Mouse (Mus musculus) neural tube, embryonic 11.5 days (tissue): ENCODE results near the gene Nfe2l1. TPM values are rescaled to one million over a fixed set of nuclear protein-coding genes. Genes with fewer than 3 reads are reported as not detected.
"Not testable (repeated sequence)": the region's sequence is repeated elsewhere in the genome, so short reads cannot be mapped to it uniquely, and the experiment has no call there.

Experiments used
- ATAC-seq: fragments of 200-750 bp; cut with Nextera tagmentation; 2 replicates; pipeline ENCODE4 v1.8.0; 2017; ENCODE audit warnings: moderate number of reproducible peaks, mild to moderate bottlenecking, moderate TSS enrichment, moderate library complexity; ENCODE audit not compliant: insufficient read depth, low FRiP score, low TSS enrichment
- DNase-seq: peaks from one replicate; pipeline ENCODE4 v3.0.0-alpha.2; 2015; ENCODE audit warnings: low spot score
- H3K27ac ChIP-seq: fragments of 300-500 bp; sonication (generic); 2 replicates; pipeline ENCODE4 v1.5.1; 2014; ENCODE audit warnings: low read depth, mild to moderate bottlenecking, low read length
- H3K27me3 ChIP-seq: fragments of 300-500 bp; sonication (generic); 2 replicates; pipeline ENCODE4 v1.6.1; 2014; ENCODE audit warnings: mild to moderate bottlenecking, low read length, mixed read lengths; ENCODE audit not compliant: control insufficient read depth, insufficient read depth
- H3K36me3 ChIP-seq: fragments of 300-500 bp; sonication (generic); 2 replicates; pipeline ENCODE4 v1.6.1; 2014; ENCODE audit warnings: mild to moderate bottlenecking, low read length, moderate library complexity, mixed read lengths; ENCODE audit not compliant: control insufficient read depth, insufficient read depth
- H3K4me1 ChIP-seq: fragments of 300-500 bp; sonication (generic); 2 replicates; pipeline ENCODE4 v1.6.1; 2014; ENCODE audit warnings: low read length, mixed read lengths; ENCODE audit not compliant: control insufficient read depth, insufficient read depth
- H3K4me2 ChIP-seq: fragments of 300-500 bp; sonication (generic); 2 replicates; pipeline ENCODE4 v1.6.1; 2014; ENCODE audit warnings: low read depth, mild to moderate bottlenecking, moderate library complexity
- H3K4me3 ChIP-seq: fragments of 300-500 bp; sonication (generic); 2 replicates; pipeline ENCODE4 v1.5.1; 2014; ENCODE audit warnings: low read depth, low read length
- H3K9ac ChIP-seq: fragments of 300-500 bp; sonication (generic); 2 replicates; pipeline ENCODE4 v1.6.1; 2014; ENCODE audit warnings: mild to moderate bottlenecking, low read length
- H3K9me3 ChIP-seq: fragments of 300-500 bp; sonication (generic); 2 replicates; pipeline ENCODE4 v1.6.1; 2016; ENCODE audit warnings: low read length; ENCODE audit not compliant: control insufficient read depth
- WGBS: fragments of 180-500 bp; shearing (Covaris S2); extraction: QIAGEN DNeasy Blood & Tissue Kit; methylation state at CpG from one replicate; pipeline ENCODE4 v1.1.7; 2014; 5-methylcytosine and 5-hydroxymethylcytosine counted together
- polyA plus RNA-seq: library from polyadenylated mRNA; unstranded; fragments of >200 nt; fragmentation: Nextera tagmentation; extraction: Ambion mirVana; gene quantifications from 2 replicates; pipeline ENCODE4 v1.2.1, GENCODE M21; 2014

The Nfe2l1 gene
- polyA plus RNA-seq, 1 experiment from 2014 or later, result 46.8 TPM

GRCm38 (mm10) chr11:96857446-96857845 is 27.7 kb upstream of the Nfe2l1 start:
- Histone ChIP-seq H3K27ac (no peak overlapping the region), H3K9me3 (no peaks in the 10 kb centered on the region), H3K36me3 (no peaks in the 10 kb centered on the region), H3K27me3 (no peaks in the 10 kb centered on the region), H3K4me3 (no peak overlapping the region), H3K4me1 (peaks cover 8% of the 10 kb centered on the region), H3K4me2 (no peak overlapping the region), H3K9ac (no peak overlapping the region)
- DNase-seq, result no peak
- ATAC-seq, result no peak
- 80% methylated on average over 5 of the region's 5 CpGs for WGBS

- no peaks in the 10 kb centered on the region for H3K4me1 ChIP-seq
- H3K4me3 ChIP-seq, result peak within 1 kb of the TSS; percentile 49
- peak within 1 kb of the TSS; percentile 85 for H3K4me2 ChIP-seq
- H3K9ac ChIP-seq, result peak within 1 kb of the TSS; percentile 57
- WGBS, result 2% methylated on average over 59 of the region's 60 CpGs
- DNase-seq (peak; percentile 51), ATAC-seq (no peak)
- H3K9me3 ChIP-seq, result no peaks in the 10 kb centered on the region
- no peaks in the 10 kb centered on the region for H3K36me3 ChIP-seq
- H3K27me3 ChIP-seq, result no peaks in the 10 kb centered on the region
- H3K27ac ChIP-seq, result no peak within 1 kb of the TSS
These were observed 20.1 kb upstream of the Nfe2l1 start, which contains the start of gene Copz2 for GRCm38 (mm10) chr11:96849681-96850467. Gene Copz2, plus strand, starts transcription at chr11:96849870.

DNA sequence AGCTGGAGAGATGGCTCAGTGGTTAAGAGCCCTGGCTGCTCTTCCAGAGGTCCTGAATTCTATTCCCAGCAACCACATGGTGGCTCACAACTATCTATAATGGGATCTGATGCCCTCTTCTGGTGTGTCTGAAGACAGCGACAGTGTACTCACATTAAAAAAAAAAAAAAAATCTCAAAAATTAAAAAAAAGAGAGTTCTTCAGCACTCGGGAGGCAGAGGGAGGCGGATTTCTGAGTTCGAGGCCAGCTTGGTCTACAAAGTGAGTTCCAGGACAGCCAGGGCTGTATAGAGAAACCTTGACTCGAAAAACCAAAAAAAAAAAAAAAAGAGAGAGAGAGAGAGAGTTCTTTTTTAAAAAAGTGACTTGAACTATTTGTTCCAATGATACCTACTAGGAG is 19.4 kb upstream of the Nfe2l1 start:
- not testable (repeated sequence) for H3K36me3 ChIP-seq, H3K4me1 ChIP-seq, H3K27me3 ChIP-seq, DNase-seq, H3K9me3 ChIP-seq, ATAC-seq, H3K27ac ChIP-seq
- Histone ChIP-seq H3K9ac (0 out of 2 replicates have a peak overlapping the region, but pooled peaks have one; percentile 57), H3K4me2 (peak overlapping the region; percentile 85), H3K4me3 (peak overlapping the region; percentile 49; the same call in 1 of the 2 replicates)
- 76% methylated on average over 5 of the region's 5 CpGs for WGBS

GRCm38 (mm10) chr11:96848694-96849093 is 18.9 kb upstream of the Nfe2l1 start:
- no peak overlapping the region for H3K4me2 ChIP-seq
- H3K9me3 ChIP-seq, result no peaks in the 10 kb centered on the region
- WGBS, result 61% methylated on average over 9 of the region's 9 CpGs
- H3K27me3 ChIP-seq, result no peaks in the 10 kb centered on the region
- no peak for DNase-seq
- no peak overlapping the region for H3K9ac ChIP-seq
- H3K4me3 ChIP-seq, result no peak overlapping the region
- no peaks in the 10 kb centered on the region for H3K36me3 ChIP-seq
- no peak for ATAC-seq
- no peak overlapping the region for H3K27ac ChIP-seq
- H3K4me1 ChIP-seq, result no peaks in the 10 kb centered on the region

DNA sequence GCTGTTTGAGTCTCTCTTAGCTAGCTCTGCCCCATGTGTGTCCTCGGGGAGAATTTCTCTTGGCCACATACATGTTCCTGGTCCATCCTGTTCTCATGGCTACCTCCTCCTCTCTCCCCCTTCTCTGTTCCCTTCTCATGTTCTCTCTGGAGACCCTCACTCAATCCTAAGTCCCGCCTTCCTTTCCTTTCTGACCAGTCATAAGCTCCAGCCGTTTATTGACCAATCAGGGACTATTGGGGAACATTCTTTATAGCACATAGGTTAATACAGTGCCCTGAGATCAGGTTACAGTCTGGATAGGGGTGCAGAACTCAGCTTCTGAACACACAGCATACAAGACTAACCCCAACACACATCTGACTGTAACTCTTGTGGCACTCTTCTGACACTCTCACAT is 17.5 kb upstream of the Nfe2l1 start:
- WGBS, result 41% methylated on average over 3 of the region's 3 CpGs
- no peak for DNase-seq
- no peaks in the 10 kb centered on the region for H3K27me3 ChIP-seq
- no peak overlapping the region for H3K4me3 ChIP-seq
- no peak overlapping the region for H3K27ac ChIP-seq
- H3K9me3 ChIP-seq, result no peaks in the 10 kb centered on the region
- no peak; the same call in 1 of the 2 replicates for ATAC-seq
- H3K9ac ChIP-seq, result no peak overlapping the region
- H3K4me2 ChIP-seq, result no peak overlapping the region
- H3K4me1 ChIP-seq, result no peaks in the 10 kb centered on the region
- no peaks in the 10 kb centered on the region for H3K36me3 ChIP-seq

- Histone ChIP-seq H3K36me3 (no peaks in the 10 kb centered on the region), H3K9me3 (no peaks in the 10 kb centered on the region), H3K4me1 (no peaks in the 10 kb centered on the region), H3K4me3 (no peak overlapping the region), H3K4me2 (no peak overlapping the region), H3K27ac (no peak overlapping the region), H3K27me3 (no peaks in the 10 kb centered on the region), H3K9ac (no peak overlapping the region)
- no peak for DNase-seq
- 65% methylated on average over 3 of the region's 3 CpGs for WGBS
- ATAC-seq, result no peak
These were observed 13.9 kb upstream of the Nfe2l1 start for GRCm38 (mm10) chr11:96843627-96844026.

- no peak overlapping the region for H3K4me2 ChIP-seq
- 0 out of 2 replicates have a peak overlapping the region, but pooled peaks have one; percentile 14 for H3K27ac ChIP-seq
- DNase-seq (no peak), ATAC-seq (no peak)
- no peaks in the 10 kb centered on the region for H3K9me3 ChIP-seq
- H3K4me3 ChIP-seq, result no peak overlapping the region
- no peaks in the 10 kb centered on the region; the same call in 1 of the 2 replicates for H3K36me3 ChIP-seq
- H3K27me3 ChIP-seq, result no peaks in the 10 kb centered on the region
- WGBS, result 51% methylated on average over 8 of the region's 8 CpGs
- H3K9ac ChIP-seq, result no peak overlapping the region
- H3K4me1 ChIP-seq, result no peaks in the 10 kb centered on the region
These were observed 10.5 kb upstream of the Nfe2l1 start for GRCm38 (mm10) chr11:96840290-96840689.

- H3K27ac ChIP-seq, result no peak overlapping the region
- no peak for ATAC-seq
- H3K4me1 ChIP-seq, result no peaks in the 10 kb centered on the region
- no peak for DNase-seq
- no peak overlapping the region for H3K4me2 ChIP-seq
- H3K36me3 ChIP-seq, result no peaks in the 10 kb centered on the region; the same call in 1 of the 2 replicates
- H3K9me3 ChIP-seq, result no peaks in the 10 kb centered on the region
- no peak overlapping the region for H3K4me3 ChIP-seq
- 73% methylated on average over 3 of the region's 3 CpGs for WGBS
- H3K9ac ChIP-seq, result no peak overlapping the region
- no peaks in the 10 kb centered on the region for H3K27me3 ChIP-seq
These were observed 10.1 kb upstream of the Nfe2l1 start for GRCm38 (mm10) chr11:96839877-96840276.

DNA sequence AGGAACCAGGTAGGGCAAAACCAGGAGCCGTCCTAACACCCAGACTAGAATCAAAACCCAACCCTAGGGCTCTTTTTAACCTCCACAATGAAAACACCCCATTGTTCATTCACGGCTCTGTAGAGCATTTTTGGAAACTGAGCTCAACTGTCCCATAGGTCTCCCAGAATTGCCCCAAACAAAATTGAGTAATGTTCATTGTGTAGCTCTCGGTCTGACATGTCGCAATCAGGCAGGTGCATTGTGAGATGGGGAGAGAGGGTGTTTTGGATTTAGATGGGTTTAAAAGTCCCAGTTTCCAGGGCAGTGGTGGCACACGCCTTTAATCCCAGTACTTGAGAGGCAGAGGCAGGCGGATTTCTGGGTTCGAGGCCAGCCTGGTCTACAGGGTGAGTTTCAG is 9.7 kb upstream of the Nfe2l1 start:
- no peaks in the 10 kb centered on the region for H3K9me3 ChIP-seq
- no peak for DNase-seq
- no peak overlapping the region for H3K4me2 ChIP-seq
- 81% methylated on average over 7 of the region's 7 CpGs for WGBS
- no peaks in the 10 kb centered on the region for H3K4me1 ChIP-seq
- no peak overlapping the region for H3K4me3 ChIP-seq
- H3K9ac ChIP-seq, result no peak overlapping the region
- H3K27me3 ChIP-seq, result no peaks in the 10 kb centered on the region
- ATAC-seq, result no peak
- no peaks in the 10 kb centered on the region; the same call in 1 of the 2 replicates for H3K36me3 ChIP-seq
- no peak overlapping the region for H3K27ac ChIP-seq
